Mouse (Mus musculus): ENCODE results near the gene Fbxo39.

The Fbxo39 gene

GRCm38 (mm10) chr11:72366126-72366525 is 51.9 kb downstream of the Fbxo39 start:
- DNase-seq, result no peak

- peak; percentile 30 for DNase-seq
Measured at GRCm38 (mm10) chr11:72367934-72368674, 53.9 kb downstream of the Fbxo39 start.

Measured in lung, postnatal 14 days (tissue).